Mouse (Mus musculus) embryo, embryonic 9.5 days (tissue): ENCODE data around the gene Olfr1105.

Source experiments
- DNase-seq: peaks from one replicate; pipeline ENCODE4 v3.0.0-alpha.2; 2017; ENCODE audit errors: extremely low spot score

Gene Olfr1105

DNA sequence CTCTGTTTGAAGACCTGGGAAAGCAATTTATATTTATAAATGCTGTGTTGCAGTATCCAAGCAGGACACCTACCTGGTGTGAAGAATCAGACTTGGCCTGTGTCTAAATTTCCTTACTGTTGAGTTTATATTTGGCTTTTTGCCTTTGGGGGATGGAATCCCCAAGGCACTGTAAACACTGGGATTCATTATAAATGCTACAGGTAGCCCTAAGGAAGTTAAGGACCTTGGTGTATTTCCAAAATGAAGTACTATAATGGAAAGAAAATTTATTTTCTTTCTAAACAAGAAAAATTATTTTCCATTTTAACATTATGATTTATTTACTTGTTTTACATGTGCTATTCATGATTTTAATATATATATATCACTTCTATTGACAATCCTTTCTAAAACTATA, at the start of gene Olfr1105:
Gene Olfr1105, minus strand, starts transcription at position 101 of the 400 bp plus-strand sequence.
- DNase-seq = no peak

GRCm38 (mm10) chr2:87075717-87076116, 39.4 kb upstream of the Olfr1105 start, which contains the start of gene Olfr1107:
TSS of gene Olfr1107 (minus strand) at chr2:87075817.
- DNase-seq = no peak

DNA sequence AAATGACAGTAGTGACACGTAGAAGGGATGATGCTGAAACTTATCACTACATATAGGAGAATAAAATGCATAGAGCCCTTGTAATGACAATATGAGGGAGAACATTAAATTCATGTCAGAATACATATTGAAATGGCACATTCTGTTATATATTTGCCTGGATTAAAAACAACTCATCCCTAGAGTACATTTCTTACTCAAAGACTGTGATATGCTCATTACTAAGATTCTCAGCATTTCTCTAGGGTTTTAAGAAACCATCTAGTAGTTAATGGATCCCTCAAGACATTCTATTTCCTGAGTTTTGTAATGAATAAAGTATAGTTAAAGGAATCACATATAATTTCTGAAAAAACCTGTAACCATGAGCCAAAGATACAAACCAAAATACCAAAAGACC, 15.8 kb upstream of the Olfr1105 start, which contains the start of gene Olfr1106:
Gene Olfr1106, minus strand, starts transcription at position 101 of the 400 bp plus-strand sequence.
- no peak for DNase-seq

GRCm38 (mm10) chr2:87026980-87027379, 9.4 kb downstream of the Olfr1105 start, which contains the start of gene Olfr1104:
TSS of gene Olfr1104 (minus strand) at chr2:87027080.
- no peak for DNase-seq

DNA sequence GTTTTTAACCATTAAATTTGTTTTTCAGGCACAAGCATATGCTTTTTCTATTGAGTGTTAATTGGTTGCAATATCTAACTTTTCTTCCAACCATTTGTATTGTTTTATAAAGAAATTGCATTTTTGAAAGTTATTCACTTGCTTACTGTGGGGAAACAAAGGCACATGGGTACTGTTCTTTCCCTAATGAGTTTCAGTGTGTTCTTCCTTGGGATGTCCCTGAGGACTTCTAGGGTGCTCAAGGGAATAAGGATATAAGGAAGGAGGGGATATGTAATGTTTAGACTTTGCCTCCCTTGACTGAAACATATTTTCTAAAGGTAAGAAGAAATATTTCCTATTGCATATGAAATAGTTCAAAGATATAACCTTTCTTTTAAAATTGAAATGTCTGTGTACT, 38.2 kb downstream of the Olfr1105 start, which contains the start of gene Olfr1102:
Gene Olfr1102, plus strand, starts transcription at position 301 of the 400 bp plus-strand sequence.
- no peak for DNase-seq

- DNase-seq = no peak
Observed at GRCm38 (mm10) chr2:86991121-86991520, 45.2 kb downstream of the Olfr1105 start, which contains the start of gene Olfr1101. TSS of gene Olfr1101 (minus strand) at chr2:86991221.
